Mouse (Mus musculus): ENCODE measurements around the gene AI182371. TPM values are rescaled to one million over a fixed set of nuclear protein-coding genes. Genes with fewer than 3 reads are reported as not detected.

The AI182371 gene
- polyA plus RNA-seq, 2 experiments = 0.98 TPM; not detected in 1

- TF ChIP-seq POLR2A (IDR thresholded peaks at IDR 0.05; ENCODE audit: borderline replicate concordance, extremely low read depth, insufficient read depth, insufficient read length) = no peak
- 76% methylated on average over 2 of the region's 2 CpGs for WGBS
- H3K27me3 ChIP-seq (ENCODE audit: control insufficient read depth, insufficient read depth, low read length) = no peaks in the 10 kb centered on the region
- H3K9me3 ChIP-seq (ENCODE audit: control insufficient read depth, low read length) = no peaks in the 10 kb centered on the region
- no peaks in the 10 kb centered on the region for H3K4me1 ChIP-seq (ENCODE audit: control insufficient read depth, insufficient read depth, low read length)
- H3K36me3 ChIP-seq (ENCODE audit: control insufficient read depth, insufficient read depth, low read length) = no peaks in the 10 kb centered on the region
- DNase-seq (ENCODE audit: low spot score) = peak; percentile 35
- no peak overlapping the region for H3K27ac ChIP-seq (replicated peaks; ENCODE audit: low read depth, low read length)
- H3K4me2 ChIP-seq (replicated peaks; ENCODE audit: low read depth, low read length, severe bottlenecking) = no peak overlapping the region
- no peak overlapping the region for H3K4me3 ChIP-seq (replicated peaks; ENCODE audit: low read length)
- no peak overlapping the region for H3K9ac ChIP-seq (ENCODE audit: low read depth, low read length, severe bottlenecking)
- no peak for ATAC-seq (ENCODE audit: low FRiP score, low read depth)
These were observed 56.4 kb downstream of the AI182371 start for GRCm38 (mm10) chr2:35044956-35045355.

GRCm38 (mm10) chr2:35038580-35039375 is 62.6 kb downstream of the AI182371 start:
- H3K4me2 ChIP-seq (replicated peaks; ENCODE audit: low read depth, low read length, severe bottlenecking) = no peak overlapping the region
- H3K36me3 ChIP-seq (ENCODE audit: control insufficient read depth, insufficient read depth, low read length) = no peaks in the 10 kb centered on the region
- no peak for ATAC-seq (ENCODE audit: low FRiP score, low read depth)
- TF ChIP-seq POLR2A (IDR thresholded peaks at IDR 0.05; ENCODE audit: borderline replicate concordance, extremely low read depth, insufficient read depth, insufficient read length) = no peak
- no peak for DNase-seq (ENCODE audit: low spot score)
- no peak overlapping the region for H3K9ac ChIP-seq (ENCODE audit: low read depth, low read length, severe bottlenecking)
- no peak overlapping the region for H3K27ac ChIP-seq (replicated peaks; ENCODE audit: low read depth, low read length)
- H3K27me3 ChIP-seq (ENCODE audit: control insufficient read depth, insufficient read depth, low read length) = no peaks in the 10 kb centered on the region
- no peaks in the 10 kb centered on the region for H3K9me3 ChIP-seq (ENCODE audit: control insufficient read depth, low read length)
- WGBS = 87% methylated on average over 9 of the region's 9 CpGs
- H3K4me3 ChIP-seq (replicated peaks; ENCODE audit: low read length) = no peak overlapping the region
- no peaks in the 10 kb centered on the region for H3K4me1 ChIP-seq (ENCODE audit: control insufficient read depth, insufficient read depth, low read length)

Other genes starting within 250 kb of the AI182371 start
- 0.06 TPM in 1 of 2 replicates, not detected in the other for gene Cutal, start 227.1 kb downstream of the AI182371 start, polyA plus RNA-seq (2012; rRNA removed)
- not detected in 2 replicates for gene Cutal, start 227.1 kb downstream of the AI182371 start, polyA plus RNA-seq (2014; fragmentation: Nextera tagmentation; extraction: Ambion mirVana)
- gene Psmd5, start 226.6 kb downstream of the AI182371 start, polyA plus RNA-seq (2012; rRNA removed) = 39.4 and 50.5 TPM in 2 replicates
- gene Psmd5, start 226.6 kb downstream of the AI182371 start, polyA plus RNA-seq (2014; fragmentation: Nextera tagmentation; extraction: Ambion mirVana) = 103 and 105 TPM in 2 replicates
- 7.9 and 8.7 TPM in 2 replicates for gene Phf19, start 187.5 kb downstream of the AI182371 start, polyA plus RNA-seq (2012; rRNA removed)
- 4.7 and 8.0 TPM in 2 replicates for gene Phf19, start 187.5 kb downstream of the AI182371 start, polyA plus RNA-seq (2014; fragmentation: Nextera tagmentation; extraction: Ambion mirVana)
- gene Traf1, start 139.8 kb downstream of the AI182371 start, polyA plus RNA-seq (2012; rRNA removed) = 5.1 and 7.0 TPM in 2 replicates
- gene Traf1, start 139.8 kb downstream of the AI182371 start, polyA plus RNA-seq (2014; fragmentation: Nextera tagmentation; extraction: Ambion mirVana) = 4.0 and 4.9 TPM in 2 replicates
- 0.17 and 0.33 TPM in 2 replicates for gene Hc, start 40.1 kb downstream of the AI182371 start, polyA plus RNA-seq (2012; rRNA removed)
- 0.29 TPM in 1 of 2 replicates, not detected in the other for gene Hc, start 40.1 kb downstream of the AI182371 start, polyA plus RNA-seq (2014; fragmentation: Nextera tagmentation; extraction: Ambion mirVana)
- 31.2 and 39.3 TPM in 2 replicates for gene Cntrl, start 7.9 kb upstream of the AI182371 start, polyA plus RNA-seq (2012; rRNA removed)
- gene Cntrl, start 7.9 kb upstream of the AI182371 start, polyA plus RNA-seq (2014; fragmentation: Nextera tagmentation; extraction: Ambion mirVana) = 18.8 and 24.8 TPM in 2 replicates
- 127 and 130 TPM in 2 replicates for gene Rab14, start 99.6 kb upstream of the AI182371 start, polyA plus RNA-seq (2012; rRNA removed)
- gene Rab14, start 99.6 kb upstream of the AI182371 start, polyA plus RNA-seq (2014; fragmentation: Nextera tagmentation; extraction: Ambion mirVana) = 276 and 298 TPM in 2 replicates
- 160 and 163 TPM in 2 replicates for gene Gsn, start 154.8 kb upstream of the AI182371 start, polyA plus RNA-seq (2012; rRNA removed)
- gene Gsn, start 154.8 kb upstream of the AI182371 start, polyA plus RNA-seq (2014; fragmentation: Nextera tagmentation; extraction: Ambion mirVana) = 196 and 214 TPM in 2 replicates
- 14.0 and 15.1 TPM in 2 replicates for gene Stom, start 235.4 kb upstream of the AI182371 start, polyA plus RNA-seq (2012; rRNA removed)
- 19.1 and 23.8 TPM in 2 replicates for gene Stom, start 235.4 kb upstream of the AI182371 start, polyA plus RNA-seq (2014; fragmentation: Nextera tagmentation; extraction: Ambion mirVana)

All from limb, embryonic 14.5 days (tissue).